Mouse (Mus musculus): Measurements from ENCODE around the gene Gm10337. TPM values are rescaled to one million over a fixed set of nuclear protein-coding genes. Genes with fewer than 3 reads are reported as not detected.

Gene Gm10337
- total and polyA plus RNA-seq, 3 experiments: not detected

DNA sequence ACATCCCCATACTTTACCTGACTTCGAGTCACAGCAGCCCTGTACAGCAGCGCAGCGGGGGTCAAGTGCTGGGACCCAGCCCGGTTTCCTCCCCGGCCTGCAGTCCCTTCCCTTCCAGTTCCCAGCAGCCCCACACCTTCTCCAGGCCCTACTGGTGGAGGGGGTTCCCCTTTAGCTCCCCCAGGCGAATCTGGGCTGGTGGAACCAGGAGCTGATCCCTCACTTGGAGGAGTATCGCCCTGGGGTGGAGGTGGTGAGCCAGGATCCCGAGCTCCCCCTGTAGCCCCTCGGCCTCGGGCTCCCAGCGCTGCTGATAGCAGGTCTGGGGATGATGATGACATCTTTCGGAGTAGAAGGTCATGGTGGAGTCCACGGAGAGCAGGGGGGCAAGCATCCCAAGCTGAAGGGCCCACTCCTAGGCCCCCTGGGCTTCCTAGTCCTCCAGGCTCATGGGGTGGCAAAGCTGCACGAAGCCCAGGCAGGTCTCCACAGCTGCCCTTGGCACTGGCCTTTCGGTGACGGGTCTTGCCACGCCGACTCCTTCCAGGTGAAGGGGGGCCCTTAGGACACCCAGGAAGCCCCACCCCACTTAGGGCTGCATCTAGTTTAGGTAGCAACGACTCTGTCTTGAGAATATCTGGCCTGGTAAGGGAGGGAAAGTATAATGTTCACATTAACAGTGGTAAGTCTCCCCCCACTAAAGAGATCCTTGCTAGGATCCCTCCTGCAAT, 2.3 kb upstream of the Gm10337 start:
- Histone ChIP-seq H3K36me3 (replicated peaks in 1 of 2; ENCODE audit: control insufficient read depth in 1 of 2, insufficient read depth in 1 of 2, low read length in 1 of 2) (peaks cover 75 to 96% of the 10 kb centered on the region in 2 experiments), H3K4me2 (ENCODE audit: insufficient read depth, low read depth, poor library complexity, severe bottlenecking) (no peak overlapping the region), H3K4me3 (replicated peaks in 1 of 3; ENCODE audit: low read depth in 2 of 3, low read length in 2 of 3, poor library complexity in 1 of 3) (no peak overlapping the region), H3K9me3 (replicated peaks; ENCODE audit: low read length) (no peaks in the 10 kb centered on the region), H3K27ac (ENCODE audit: insufficient read depth, low read depth) (no peak overlapping the region), H3K27me3 (replicated peaks) (no peaks in the 10 kb centered on the region), H3K79me2 (replicated peaks; ENCODE audit: control insufficient read depth, extremely low read depth, insufficient read depth, poor library complexity, severe bottlenecking) (peaks cover 8% of the 10 kb centered on the region), H3K4me1 (ENCODE audit: control insufficient read depth in 1 of 2, insufficient read depth in 2 of 2) (no peaks in the 10 kb centered on the region; a peak in 1 of 4 replicates), H3K9ac (ENCODE audit: insufficient read depth, low read depth) (no peak overlapping the region)
- DNase-seq (ENCODE audit: extremely low read depth): no peak
- dilution Hi-C loops (cut with MboI; ENCODE audit: extremely low pct_ligation_motif_present, extremely low pct_unique_long_range_greater_than_20kb, low sequenced_read_pairs): no loop called here
- TF ChIP-seq POLR2A (IDR thresholded peaks at IDR 0.05; ENCODE audit: low read depth, low read length): peak; percentile 5; the same call in 1 of the 2 replicates
- TF ChIP-seq ZC3H11A (IDR thresholded peaks at IDR 0.05; ENCODE audit: low read depth, low read length): no peak
- in situ Hi-C loops (cut with MboI; ENCODE audit: low pct_ligation_motif_present, low pct_unique_long_range_greater_than_20kb, low sequenced_read_pairs): no loop called here

DNA sequence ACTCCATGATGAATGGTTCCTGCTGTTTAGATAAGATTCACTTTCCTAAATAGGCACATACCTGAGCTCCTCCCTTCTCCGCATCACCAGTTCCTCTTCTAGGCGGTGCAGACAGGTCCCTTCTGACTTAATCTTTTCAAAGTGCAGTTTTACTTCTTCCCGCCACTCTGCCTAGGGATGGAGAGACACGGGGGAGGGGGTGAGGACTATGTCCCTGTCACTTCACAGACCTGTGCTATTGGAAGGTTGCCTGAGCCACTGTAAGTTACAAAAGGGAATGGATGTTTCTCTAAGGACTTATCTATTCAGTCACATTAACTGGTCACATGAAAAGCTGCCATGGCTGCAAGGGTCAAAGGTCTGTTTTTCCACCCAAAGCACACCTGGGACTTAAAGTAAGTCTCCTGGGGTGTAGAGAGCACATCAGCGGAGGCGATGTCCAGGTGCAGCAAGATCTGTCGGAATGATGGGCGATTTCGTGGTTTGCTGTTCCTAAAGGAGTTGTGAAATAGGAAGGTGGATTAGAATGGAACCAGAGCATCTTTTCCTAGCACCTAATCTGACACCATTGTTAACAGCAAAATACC, 1.2 kb upstream of the Gm10337 start:
- no peak overlapping the region for H3K27ac ChIP-seq (ENCODE audit: insufficient read depth, low read depth)
- H3K4me1 ChIP-seq (ENCODE audit: control insufficient read depth in 1 of 2, insufficient read depth in 2 of 2): peaks cover 0 to 4% of the 10 kb centered on the region in 2 experiments; a peak in 2 of 4 replicates
- H3K4me2 ChIP-seq (ENCODE audit: insufficient read depth, low read depth, poor library complexity, severe bottlenecking): no peak overlapping the region
- peaks cover under 1% of the 10 kb centered on the region for H3K79me2 ChIP-seq (replicated peaks; ENCODE audit: control insufficient read depth, extremely low read depth, insufficient read depth, poor library complexity, severe bottlenecking)
- no peaks in the 10 kb centered on the region for H3K27me3 ChIP-seq (replicated peaks)
- H3K9me3 ChIP-seq (replicated peaks; ENCODE audit: low read length): no peaks in the 10 kb centered on the region
- DNase-seq (ENCODE audit: extremely low read depth): no peak
- dilution Hi-C loops (cut with MboI; ENCODE audit: extremely low pct_ligation_motif_present, extremely low pct_unique_long_range_greater_than_20kb, low sequenced_read_pairs) (no loop called here), in situ Hi-C loops (cut with MboI; ENCODE audit: low pct_ligation_motif_present, low pct_unique_long_range_greater_than_20kb, low sequenced_read_pairs) (no loop called here)
- no peak overlapping the region for H3K4me3 ChIP-seq (replicated peaks in 1 of 3; ENCODE audit: low read depth in 2 of 3, low read length in 2 of 3, poor library complexity in 1 of 3)
- peaks cover 68 to 90% of the 10 kb centered on the region in 2 experiments for H3K36me3 ChIP-seq (replicated peaks in 1 of 2; ENCODE audit: control insufficient read depth in 1 of 2, insufficient read depth in 1 of 2, low read length in 1 of 2)
- no peak overlapping the region for H3K9ac ChIP-seq (ENCODE audit: insufficient read depth, low read depth)
- TF ChIP-seq ZNF384 (IDR thresholded peaks at IDR 0.05; ENCODE audit: low read depth, low read length): no peak
- no peak for TF ChIP-seq POLR2AphosphoS2 (IDR thresholded peaks at IDR 0.05; ENCODE audit: low read depth, low read length)
- TF ChIP-seq TBP (conservative IDR thresholded peaks at IDR 0.05; ENCODE audit: low read depth, low read length): no peak
- no peak for TF ChIP-seq MEF2A (IDR thresholded peaks at IDR 0.05; ENCODE audit: borderline replicate concordance, low read depth, low read length)
- no peak for TF ChIP-seq TCF12 (IDR thresholded peaks at IDR 0.05; ENCODE audit: low read depth, low read length)
- no peak for TF ChIP-seq UBTF (IDR thresholded peaks at IDR 0.05; ENCODE audit: low read depth, low read length)
- no peak for TF ChIP-seq ELF1 (IDR thresholded peaks at IDR 0.05; ENCODE audit: low read depth, low read length)
- TF ChIP-seq USF2 (conservative IDR thresholded peaks at IDR 0.05; ENCODE audit: low read depth, low read length): no peak
- TF ChIP-seq KAT2A (IDR thresholded peaks at IDR 0.05; ENCODE audit: insufficient replicate concordance, low read length): no peak

Measured in CH12.LX (cell line).